Mouse (Mus musculus) CD4-positive, CD25-positive, alpha-beta regulatory T cell, adult 4 months (primary cell): ENCODE data around the gene Map1b. TPM values are rescaled to one million over a fixed set of nuclear protein-coding genes. Genes with fewer than 3 reads are reported as not detected.

Experiments used
- ATAC-seq: one replicate; pipeline ENCODE4 v1.8.0; 2017
- polyA plus RNA-seq, 2 experiments: library from polyadenylated mRNA; unstranded; fragments of 100-300 nt; shearing (Covaris generic); gene quantifications; one replicate each; pipeline ENCODE4 v1.2.1; 2017

Map1b gene
- polyA plus RNA-seq, 2 experiments from 2014 or later = 0.16 to 0.26 TPM

- ATAC-seq = no peak
Measured at GRCm38 (mm10) chr13:99485861-99486260, 30.5 kb downstream of the Map1b start.

- no peak for ATAC-seq
Measured at GRCm38 (mm10) chr13:99485331-99485733, 31.0 kb downstream of the Map1b start.

- no peak for ATAC-seq
Measured at GRCm38 (mm10) chr13:99484905-99485304, 31.4 kb downstream of the Map1b start.

GRCm38 (mm10) chr13:99483433-99483832, 32.9 kb downstream of the Map1b start:
- ATAC-seq = no peak

GRCm38 (mm10) chr13:99475488-99475887, 40.9 kb downstream of the Map1b start:
- no peak for ATAC-seq

- ATAC-seq = no peak
Measured at GRCm38 (mm10) chr13:99475033-99475432, 41.3 kb downstream of the Map1b start.

GRCm38 (mm10) chr13:99474108-99474507, 42.2 kb downstream of the Map1b start:
- ATAC-seq = no peak

- no peak for ATAC-seq
Measured at GRCm38 (mm10) chr13:99472028-99472427, 44.3 kb downstream of the Map1b start.

GRCm38 (mm10) chr13:99470084-99470483, 46.3 kb downstream of the Map1b start:
- no peak for ATAC-seq

GRCm38 (mm10) chr13:99468267-99468666, 48.1 kb downstream of the Map1b start:
- ATAC-seq = no peak

GRCm38 (mm10) chr13:99466811-99467315, 49.5 kb downstream of the Map1b start:
- no peak for ATAC-seq

GRCm38 (mm10) chr13:99466064-99466463, 50.3 kb downstream of the Map1b start:
- ATAC-seq = no peak

- no peak for ATAC-seq
Measured at GRCm38 (mm10) chr13:99464551-99464950, 51.8 kb downstream of the Map1b start.

- ATAC-seq = no peak
Measured at GRCm38 (mm10) chr13:99461886-99462285, 54.5 kb downstream of the Map1b start.

GRCm38 (mm10) chr13:99459612-99460011, 56.7 kb downstream of the Map1b start:
- ATAC-seq = no peak

- ATAC-seq = no peak
Measured at GRCm38 (mm10) chr13:99458658-99459386, 57.5 kb downstream of the Map1b start.

GRCm38 (mm10) chr13:99454977-99455376, 61.4 kb downstream of the Map1b start:
- ATAC-seq = no peak

- ATAC-seq = no peak
Measured at GRCm38 (mm10) chr13:99452444-99452843, 63.9 kb downstream of the Map1b start.

- no peak for ATAC-seq
Measured at GRCm38 (mm10) chr13:99451276-99451675, 65.1 kb downstream of the Map1b start.

GRCm38 (mm10) chr13:99450766-99451165, 65.6 kb downstream of the Map1b start:
- ATAC-seq = no peak

GRCm38 (mm10) chr13:99449547-99449946, 66.8 kb downstream of the Map1b start:
- no peak for ATAC-seq

- no peak for ATAC-seq
Measured at GRCm38 (mm10) chr13:99448278-99448677, 68.1 kb downstream of the Map1b start.

GRCm38 (mm10) chr13:99447403-99448199, 68.7 kb downstream of the Map1b start:
- ATAC-seq = no peak

GRCm38 (mm10) chr13:99447002-99447401, 69.3 kb downstream of the Map1b start:
- ATAC-seq = no peak
